Mouse (Mus musculus): Measurements from ENCODE around the gene Nfe2l3. TPM values are rescaled to one million over a fixed set of nuclear protein-coding genes. Genes with fewer than 3 reads are reported as not detected.

Nfe2l3 gene
- polyA plus RNA-seq, 1 experiment from 2014 or later = 4.0 TPM

DNA sequence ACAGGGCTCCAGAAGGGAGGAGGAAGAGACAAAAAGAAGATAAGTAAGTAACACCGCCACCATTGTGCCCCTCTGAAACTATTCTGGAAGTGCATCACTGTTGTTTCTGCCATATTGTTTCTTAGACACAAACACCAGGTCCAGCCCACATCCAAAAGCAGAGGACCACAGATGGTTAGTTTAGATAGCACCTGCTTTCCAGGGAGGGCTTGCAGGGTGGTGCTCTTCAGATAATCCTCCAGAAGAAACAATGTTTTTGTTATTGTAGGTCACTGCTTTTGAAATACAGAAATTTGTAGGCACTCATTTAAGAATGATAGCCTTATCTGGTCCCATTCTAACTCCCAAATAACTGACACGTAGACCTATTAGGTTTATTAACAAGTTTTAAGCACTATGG lies 7.9 kb upstream of the Nfe2l3 start:
- Histone ChIP-seq H3K27me3 (replicated peaks; ENCODE audit: control insufficient read depth, insufficient read depth, low read length) (no peaks in the 10 kb centered on the region), H3K9ac (ENCODE audit: low read depth, low read length) (no peak overlapping the region), H3K4me1 (ENCODE audit: control insufficient read depth, insufficient read depth, low read length) (no peaks in the 10 kb centered on the region), H3K4me3 (ENCODE audit: low read depth, low read length) (no peak overlapping the region), H3K27ac (replicated peaks; ENCODE audit: low read depth, low read length) (no peak overlapping the region), H3K4me2 (ENCODE audit: low read depth, low read length) (no peak overlapping the region), H3K9me3 (ENCODE audit: control insufficient read depth, low read length) (0 out of 2 replicates have a peak, but pooled peaks cover 3% of the 10 kb centered on the region), H3K36me3 (ENCODE audit: control insufficient read depth, insufficient read depth, low read length) (no peaks in the 10 kb centered on the region)
- no peak for DNase-seq (ENCODE audit: low spot score)
- no peak for ATAC-seq (ENCODE audit: low read depth)
- WGBS = 85% methylated on average over 2 of the region's 2 CpGs

DNA sequence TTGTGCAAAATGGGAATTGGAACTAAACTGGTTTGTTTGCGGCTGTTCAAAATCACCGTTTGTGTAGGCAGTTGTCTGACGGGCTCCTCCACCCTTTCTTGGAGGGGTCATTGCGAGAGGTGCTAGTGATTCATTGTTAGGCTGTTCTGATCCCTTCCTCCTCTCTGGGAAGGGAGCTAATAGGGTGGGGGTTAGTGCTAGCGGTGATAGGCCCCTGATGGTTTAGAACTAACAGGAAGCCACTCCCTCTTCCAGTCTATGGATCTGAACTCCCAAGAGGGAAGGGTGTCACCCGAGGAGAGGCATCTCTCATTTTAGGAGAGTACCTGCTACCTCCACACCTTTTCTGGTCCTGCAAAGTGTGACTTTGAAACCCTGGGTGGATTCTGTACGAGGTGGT lies 1.8 kb downstream of the Nfe2l3 start:
- no peak overlapping the region for H3K27ac ChIP-seq (replicated peaks; ENCODE audit: low read depth, low read length)
- H3K4me3 ChIP-seq (ENCODE audit: low read depth, low read length) = peak overlapping the region; percentile 54; the same call in 1 of the 2 replicates
- DNase-seq (ENCODE audit: low spot score) (no peak), ATAC-seq (ENCODE audit: low read depth) (no peak)
- H3K4me1 ChIP-seq (ENCODE audit: control insufficient read depth, insufficient read depth, low read length) = peaks cover 8% of the 10 kb centered on the region; the same call in 1 of the 2 replicates
- H3K27me3 ChIP-seq (replicated peaks; ENCODE audit: control insufficient read depth, insufficient read depth, low read length) = peaks cover 35% of the 10 kb centered on the region
- WGBS = 33% methylated on average over 7 of the region's 7 CpGs
- H3K36me3 ChIP-seq (ENCODE audit: control insufficient read depth, insufficient read depth, low read length) = no peaks in the 10 kb centered on the region
- no peak overlapping the region for H3K9ac ChIP-seq (ENCODE audit: low read depth, low read length)
- H3K4me2 ChIP-seq (ENCODE audit: low read depth, low read length) = peak overlapping the region; percentile 97
- H3K9me3 ChIP-seq (ENCODE audit: control insufficient read depth, low read length) = no peaks in the 10 kb centered on the region

DNA sequence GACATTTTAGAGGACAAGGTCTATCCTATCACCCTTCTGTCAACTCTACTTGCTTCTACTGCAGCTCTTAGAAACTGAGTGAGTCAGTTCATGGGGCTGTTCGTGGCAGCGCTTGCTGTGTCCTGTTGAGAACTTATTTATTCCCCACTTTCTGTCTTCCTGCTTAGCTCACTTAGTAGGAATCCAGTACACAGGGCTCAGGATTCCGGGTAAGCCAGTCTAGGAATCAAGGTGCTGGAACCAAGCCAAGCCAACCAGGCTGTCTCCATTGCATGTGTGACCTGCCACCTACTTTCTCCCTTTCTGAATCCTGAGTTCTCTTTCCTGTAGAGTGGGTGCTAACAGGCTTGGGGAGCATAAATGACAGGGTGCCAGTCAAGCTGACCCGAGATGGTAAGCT lies 5.2 kb downstream of the Nfe2l3 start:
- no peak overlapping the region for H3K9ac ChIP-seq (ENCODE audit: low read depth, low read length)
- peaks cover 25% of the 10 kb centered on the region for H3K27me3 ChIP-seq (replicated peaks; ENCODE audit: control insufficient read depth, insufficient read depth, low read length)
- no peaks in the 10 kb centered on the region for H3K9me3 ChIP-seq (ENCODE audit: control insufficient read depth, low read length)
- H3K4me1 ChIP-seq (ENCODE audit: control insufficient read depth, insufficient read depth, low read length) = peaks cover 5% of the 10 kb centered on the region; the same call in 1 of the 2 replicates
- H3K4me3 ChIP-seq (ENCODE audit: low read depth, low read length) = no peak overlapping the region
- no peak overlapping the region for H3K27ac ChIP-seq (replicated peaks; ENCODE audit: low read depth, low read length)
- ATAC-seq (ENCODE audit: low read depth) (no peak), DNase-seq (ENCODE audit: low spot score) (peak; percentile 71)
- WGBS = 68% methylated on average over 4 of the region's 4 CpGs
- no peak overlapping the region for H3K4me2 ChIP-seq (ENCODE audit: low read depth, low read length)
- H3K36me3 ChIP-seq (ENCODE audit: control insufficient read depth, insufficient read depth, low read length) = no peaks in the 10 kb centered on the region

DNA sequence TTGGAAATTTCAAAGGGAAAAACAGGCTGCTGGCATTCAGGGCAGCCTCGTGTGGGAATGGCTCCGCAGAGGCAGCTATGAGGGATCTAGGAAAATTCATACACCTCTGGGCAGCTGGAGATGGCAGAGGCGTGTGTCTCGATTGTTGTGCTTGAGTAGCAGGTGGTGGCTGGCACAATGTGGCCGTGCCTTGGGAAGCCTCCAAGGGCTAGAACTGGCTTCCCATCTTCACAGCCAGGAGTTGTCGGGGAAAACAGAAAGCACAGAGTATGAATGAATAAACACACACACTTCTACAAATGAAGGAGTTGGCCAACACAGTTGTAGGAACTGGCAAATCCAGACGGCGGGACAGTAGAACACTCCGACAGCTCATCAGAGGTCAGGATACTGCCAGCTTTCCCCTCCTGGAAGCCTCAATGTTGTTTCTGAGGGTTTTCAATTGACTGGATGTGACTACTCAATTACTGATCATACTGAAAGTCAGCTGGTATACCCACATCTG lies 6.4 kb downstream of the Nfe2l3 start:
- ATAC-seq (ENCODE audit: low read depth) (no peak), DNase-seq (ENCODE audit: low spot score) (no peak)
- H3K4me3 ChIP-seq (ENCODE audit: low read depth, low read length) = no peak overlapping the region
- 82% methylated on average over 9 of the region's 9 CpGs for WGBS
- H3K9me3 ChIP-seq (ENCODE audit: control insufficient read depth, low read length) = no peaks in the 10 kb centered on the region
- H3K9ac ChIP-seq (ENCODE audit: low read depth, low read length) = no peak overlapping the region
- no peaks in the 10 kb centered on the region for H3K36me3 ChIP-seq (ENCODE audit: control insufficient read depth, insufficient read depth, low read length)
- H3K4me1 ChIP-seq (ENCODE audit: control insufficient read depth, insufficient read depth, low read length) = no peaks in the 10 kb centered on the region; the same call in 1 of the 2 replicates
- no peak overlapping the region for H3K27ac ChIP-seq (replicated peaks; ENCODE audit: low read depth, low read length)
- peaks cover 13% of the 10 kb centered on the region for H3K27me3 ChIP-seq (replicated peaks; ENCODE audit: control insufficient read depth, insufficient read depth, low read length)
- H3K4me2 ChIP-seq (ENCODE audit: low read depth, low read length) = no peak overlapping the region

DNA sequence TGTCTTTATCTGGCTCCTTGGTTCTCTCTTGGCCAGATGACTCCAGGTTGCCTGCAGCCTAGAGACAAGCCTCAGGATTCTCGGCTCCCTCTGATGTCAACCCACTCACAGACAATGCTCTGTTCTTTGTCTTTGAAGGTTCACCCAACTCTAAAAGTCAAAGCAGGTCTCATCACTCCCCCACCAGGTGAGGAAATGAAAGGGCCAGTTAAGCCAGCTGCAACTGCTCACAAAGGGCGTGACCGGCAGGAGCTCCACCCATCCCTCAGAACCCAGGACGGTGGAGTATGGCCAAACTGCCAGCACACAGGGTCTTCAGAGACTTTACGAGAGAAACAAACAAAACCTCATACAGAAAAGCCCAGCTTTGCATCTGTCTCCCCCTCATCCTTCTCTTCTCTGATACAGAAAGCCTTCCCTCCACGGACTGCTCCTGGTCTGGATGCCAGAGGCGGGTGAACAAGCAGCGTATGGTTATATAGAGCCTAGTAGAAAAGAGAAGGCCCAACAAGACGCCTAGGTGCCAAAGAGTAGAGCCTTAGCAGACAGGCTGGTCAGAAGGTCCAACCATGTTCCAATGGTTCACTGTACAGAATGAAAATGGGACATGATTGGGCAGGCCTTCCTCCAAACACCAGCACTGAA lies 9.8 kb downstream of the Nfe2l3 start:
- H3K27me3 ChIP-seq (replicated peaks; ENCODE audit: control insufficient read depth, insufficient read depth, low read length) = no peaks in the 10 kb centered on the region
- no peak overlapping the region for H3K4me3 ChIP-seq (ENCODE audit: low read depth, low read length)
- no peaks in the 10 kb centered on the region for H3K36me3 ChIP-seq (ENCODE audit: control insufficient read depth, insufficient read depth, low read length)
- no peaks in the 10 kb centered on the region for H3K9me3 ChIP-seq (ENCODE audit: control insufficient read depth, low read length)
- 53% methylated on average over 9 of the region's 9 CpGs for WGBS
- no peak overlapping the region for H3K27ac ChIP-seq (replicated peaks; ENCODE audit: low read depth, low read length)
- no peak overlapping the region for H3K4me2 ChIP-seq (ENCODE audit: low read depth, low read length)
- H3K9ac ChIP-seq (ENCODE audit: low read depth, low read length) = no peak overlapping the region
- peak; percentile 20; the same call in 1 of the 2 replicates for ATAC-seq (ENCODE audit: low read depth)
- no peaks in the 10 kb centered on the region; the same call in 1 of the 2 replicates for H3K4me1 ChIP-seq (ENCODE audit: control insufficient read depth, insufficient read depth, low read length)
- DNase-seq (ENCODE audit: low spot score) = no peak

DNA sequence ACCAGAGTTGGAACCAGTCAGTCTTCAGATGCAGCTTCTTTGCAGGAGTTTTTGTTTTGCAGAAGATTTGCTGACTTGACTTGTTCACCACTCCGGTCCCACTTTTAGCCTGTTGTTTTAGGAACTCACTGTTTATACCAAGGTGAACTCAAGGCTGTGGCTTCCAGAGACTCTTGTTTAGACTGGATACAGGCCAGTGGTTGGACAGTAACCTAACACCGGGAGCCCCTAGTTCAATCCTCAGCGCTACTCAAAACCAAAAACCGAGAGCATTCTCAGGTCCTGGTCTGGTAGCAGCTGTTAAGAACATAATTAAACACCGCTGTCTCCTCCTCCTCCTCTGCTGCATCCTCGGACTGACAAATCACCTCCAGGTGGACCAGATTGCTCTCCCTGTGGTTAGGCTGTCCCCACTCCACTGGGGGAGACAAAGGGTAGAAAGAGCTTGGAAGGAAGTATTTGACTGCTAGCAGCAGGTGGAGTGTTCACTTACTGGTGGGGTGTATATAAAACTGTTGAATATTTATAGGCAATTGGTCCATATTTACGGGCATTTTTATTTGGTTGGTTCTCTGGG lies 20.5 kb downstream of the Nfe2l3 start:
- H3K36me3 ChIP-seq (ENCODE audit: control insufficient read depth, insufficient read depth, low read length) = peaks cover 10% of the 10 kb centered on the region
- H3K9me3 ChIP-seq (ENCODE audit: control insufficient read depth, low read length) = no peaks in the 10 kb centered on the region
- no peak for DNase-seq (ENCODE audit: low spot score)
- no peak overlapping the region for H3K4me3 ChIP-seq (ENCODE audit: low read depth, low read length)
- no peak overlapping the region for H3K9ac ChIP-seq (ENCODE audit: low read depth, low read length)
- H3K27ac ChIP-seq (replicated peaks; ENCODE audit: low read depth, low read length) = no peak overlapping the region
- no peak for ATAC-seq (ENCODE audit: low read depth)
- no peaks in the 10 kb centered on the region for H3K27me3 ChIP-seq (replicated peaks; ENCODE audit: control insufficient read depth, insufficient read depth, low read length)
- H3K4me2 ChIP-seq (ENCODE audit: low read depth, low read length) = no peak overlapping the region
- no peaks in the 10 kb centered on the region; the same call in 1 of the 2 replicates for H3K4me1 ChIP-seq (ENCODE audit: control insufficient read depth, insufficient read depth, low read length)
- WGBS = 36% methylated on average over 7 of the region's 7 CpGs

DNA sequence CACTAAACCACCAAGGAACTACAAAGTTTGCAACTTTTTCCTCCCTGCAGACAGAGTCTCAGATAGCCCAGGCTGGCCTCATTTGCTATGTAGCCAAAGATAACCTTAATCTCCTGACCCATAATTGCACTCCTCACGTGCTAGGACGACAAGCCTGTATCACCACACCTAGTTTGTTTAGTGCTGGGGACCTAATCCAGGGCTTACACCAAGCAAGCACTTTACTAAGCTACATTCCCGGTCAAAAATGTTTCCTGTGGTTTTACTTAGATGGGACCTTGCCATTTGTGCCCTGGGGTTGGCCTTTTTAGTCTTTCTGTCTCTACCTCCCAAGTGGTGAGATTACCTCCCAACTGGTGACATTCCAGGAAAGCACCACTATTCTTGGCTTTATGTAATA lies 22.5 kb downstream of the Nfe2l3 start:
- Histone ChIP-seq H3K4me3 (ENCODE audit: low read depth, low read length) (no peak overlapping the region), H3K9me3 (ENCODE audit: control insufficient read depth, low read length) (no peaks in the 10 kb centered on the region), H3K36me3 (ENCODE audit: control insufficient read depth, insufficient read depth, low read length) (peaks cover 26% of the 10 kb centered on the region), H3K4me2 (ENCODE audit: low read depth, low read length) (no peak overlapping the region), H3K27ac (replicated peaks; ENCODE audit: low read depth, low read length) (no peak overlapping the region), H3K27me3 (replicated peaks; ENCODE audit: control insufficient read depth, insufficient read depth, low read length) (no peaks in the 10 kb centered on the region), H3K9ac (ENCODE audit: low read depth, low read length) (no peak overlapping the region), H3K4me1 (ENCODE audit: control insufficient read depth, insufficient read depth, low read length) (no peaks in the 10 kb centered on the region; the same call in 1 of the 2 replicates)
- no peak for ATAC-seq (ENCODE audit: low read depth)
- 42% methylated on average over 3 of the region's 3 CpGs for WGBS
- no peak for DNase-seq (ENCODE audit: low spot score)

DNA sequence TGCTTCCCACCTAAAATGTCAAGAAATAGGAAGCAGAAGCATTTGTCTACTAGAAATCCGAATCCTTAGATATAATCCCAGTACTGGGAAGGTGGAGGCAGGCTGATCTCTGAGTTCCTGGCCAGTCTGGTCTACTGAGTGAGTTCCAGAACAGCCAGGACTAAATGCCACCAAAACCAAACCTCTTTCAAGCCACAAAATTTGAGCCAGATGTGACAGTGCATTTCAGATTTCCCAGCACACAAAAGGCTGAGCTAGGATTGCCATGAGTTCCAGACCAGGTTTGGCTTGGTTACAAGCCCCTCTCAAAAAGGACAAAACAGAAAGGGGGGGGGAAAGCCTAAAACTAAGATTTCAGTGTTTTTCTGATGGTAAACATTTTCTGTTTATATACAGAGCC lies 23.7 kb downstream of the Nfe2l3 start:
- H3K9me3 ChIP-seq (ENCODE audit: control insufficient read depth, low read length) = no peaks in the 10 kb centered on the region
- DNase-seq (ENCODE audit: low spot score) (no peak), ATAC-seq (ENCODE audit: low read depth) (no peak)
- H3K27me3 ChIP-seq (replicated peaks; ENCODE audit: control insufficient read depth, insufficient read depth, low read length) = no peaks in the 10 kb centered on the region
- no peak overlapping the region for H3K4me3 ChIP-seq (ENCODE audit: low read depth, low read length)
- peaks cover 36% of the 10 kb centered on the region for H3K36me3 ChIP-seq (ENCODE audit: control insufficient read depth, insufficient read depth, low read length)
- no peak overlapping the region for H3K4me2 ChIP-seq (ENCODE audit: low read depth, low read length)
- 56% methylated on average over 1 of the region's 1 CpGs for WGBS
- H3K9ac ChIP-seq (ENCODE audit: low read depth, low read length) = no peak overlapping the region
- H3K27ac ChIP-seq (replicated peaks; ENCODE audit: low read depth, low read length) = peak overlapping the region; percentile 44
- no peaks in the 10 kb centered on the region for H3K4me1 ChIP-seq (ENCODE audit: control insufficient read depth, insufficient read depth, low read length)

DNA sequence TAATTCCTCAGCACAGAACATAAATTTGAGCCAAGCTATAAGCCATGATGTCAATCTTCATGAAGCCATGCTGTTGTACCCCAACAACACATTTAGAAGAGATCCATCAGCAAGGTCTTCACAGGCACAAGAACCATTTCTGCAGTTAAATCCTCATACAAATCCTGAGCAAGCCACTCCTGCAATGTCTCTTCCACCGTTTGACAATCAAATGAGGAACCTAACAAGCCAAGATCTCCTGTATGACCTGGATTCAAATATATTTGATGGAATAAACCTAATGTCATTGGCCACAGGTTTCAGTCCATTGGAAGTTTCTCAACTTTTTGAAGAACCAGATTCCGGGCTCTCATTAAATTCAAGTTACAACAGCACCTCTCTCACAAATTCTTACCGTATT lies 24.8 kb downstream of the Nfe2l3 start:
- no peaks in the 10 kb centered on the region for H3K27me3 ChIP-seq (replicated peaks; ENCODE audit: control insufficient read depth, insufficient read depth, low read length)
- no peak overlapping the region for H3K4me3 ChIP-seq (ENCODE audit: low read depth, low read length)
- H3K36me3 ChIP-seq (ENCODE audit: control insufficient read depth, insufficient read depth, low read length) = peaks cover 46% of the 10 kb centered on the region
- no peak overlapping the region for H3K4me2 ChIP-seq (ENCODE audit: low read depth, low read length)
- no peaks in the 10 kb centered on the region for H3K9me3 ChIP-seq (ENCODE audit: control insufficient read depth, low read length)
- H3K4me1 ChIP-seq (ENCODE audit: control insufficient read depth, insufficient read depth, low read length) = no peaks in the 10 kb centered on the region
- no peak for DNase-seq (ENCODE audit: low spot score)
- H3K27ac ChIP-seq (replicated peaks; ENCODE audit: low read depth, low read length) = no peak overlapping the region
- no peak for ATAC-seq (ENCODE audit: low read depth)
- H3K9ac ChIP-seq (ENCODE audit: low read depth, low read length) = no peak overlapping the region
- WGBS = 76% methylated on average over 3 of the region's 3 CpGs

Measured in embryonic facial prominence, embryonic 14.5 days (tissue).